Mouse (Mus musculus): ENCODE results near the gene Otulin. TPM values are rescaled to one million over a fixed set of nuclear protein-coding genes. Genes with fewer than 3 reads are reported as not detected.
A peak's percentile ranks its signal among the peaks of the same experiment; 100 is the strongest.

The Otulin gene
- polyA plus RNA-seq, 1 experiment: not detected

DNA sequence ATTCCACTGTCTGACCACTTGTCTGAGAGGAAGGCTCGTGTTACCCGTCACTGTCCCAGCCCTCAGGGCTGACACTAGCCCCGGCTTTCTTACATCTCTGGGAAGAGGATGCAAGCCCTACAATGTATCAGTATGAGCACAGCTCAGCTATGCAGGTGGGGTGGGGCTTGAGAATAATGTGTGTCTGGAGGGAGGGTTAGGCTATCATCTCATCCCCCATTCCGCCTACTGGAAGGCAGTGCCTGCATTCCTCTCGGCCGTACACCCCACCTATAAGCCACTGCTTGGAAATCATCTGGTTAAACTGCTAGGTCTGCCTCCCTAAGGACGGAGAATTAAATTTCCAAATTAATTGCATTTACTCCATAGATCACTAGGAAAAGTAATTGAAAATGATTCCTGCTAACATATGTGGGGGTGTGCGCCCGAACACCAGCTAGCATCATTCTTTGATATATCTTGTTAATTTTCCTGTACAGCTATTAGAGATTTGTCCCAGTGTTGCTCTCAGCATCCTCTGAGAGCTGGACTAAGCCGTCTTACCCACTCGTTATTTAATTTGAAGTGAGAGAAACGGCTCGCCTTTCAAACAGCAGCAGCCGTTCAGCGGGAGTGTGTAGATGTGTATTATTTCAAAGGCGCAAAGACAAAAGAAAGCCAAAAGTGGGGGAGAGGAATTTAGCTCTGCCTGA, 71.9 kb downstream of the Otulin start:
- no peak overlapping the region for H3K4me3 ChIP-seq (ENCODE audit: insufficient read depth, low read depth, low read length)
- peak overlapping the region; percentile 47 for H3K27ac ChIP-seq (ENCODE audit: insufficient read depth, low read depth, low read length)
- 27% methylated on average over 16 of the region's 16 CpGs for WGBS
- TF ChIP-seq POLR2A (IDR thresholded peaks at IDR 0.05; ENCODE audit: insufficient read depth, low read depth, low read length) (no peak), CTCF (IDR thresholded peaks at IDR 0.05; ENCODE audit: insufficient read depth, low read depth, low read length) (no peak)
- H3K4me1 ChIP-seq (ENCODE audit: control insufficient read depth, insufficient read depth, low read length): peaks cover 29% of the 10 kb centered on the region

- Histone ChIP-seq H3K4me3 (ENCODE audit: insufficient read depth, low read depth, low read length) (no peak overlapping the region), H3K27ac (ENCODE audit: insufficient read depth, low read depth, low read length) (no peak overlapping the region), H3K4me1 (ENCODE audit: control insufficient read depth, insufficient read depth, low read length) (peaks cover 38% of the 10 kb centered on the region)
- 82% methylated on average over 5 of the region's 5 CpGs for WGBS
- TF ChIP-seq POLR2A (IDR thresholded peaks at IDR 0.05; ENCODE audit: insufficient read depth, low read depth, low read length) (no peak), CTCF (IDR thresholded peaks at IDR 0.05; ENCODE audit: insufficient read depth, low read depth, low read length) (no peak)
Observed at GRCm38 (mm10) chr15:27553554-27553953, 76.9 kb downstream of the Otulin start.

DNA sequence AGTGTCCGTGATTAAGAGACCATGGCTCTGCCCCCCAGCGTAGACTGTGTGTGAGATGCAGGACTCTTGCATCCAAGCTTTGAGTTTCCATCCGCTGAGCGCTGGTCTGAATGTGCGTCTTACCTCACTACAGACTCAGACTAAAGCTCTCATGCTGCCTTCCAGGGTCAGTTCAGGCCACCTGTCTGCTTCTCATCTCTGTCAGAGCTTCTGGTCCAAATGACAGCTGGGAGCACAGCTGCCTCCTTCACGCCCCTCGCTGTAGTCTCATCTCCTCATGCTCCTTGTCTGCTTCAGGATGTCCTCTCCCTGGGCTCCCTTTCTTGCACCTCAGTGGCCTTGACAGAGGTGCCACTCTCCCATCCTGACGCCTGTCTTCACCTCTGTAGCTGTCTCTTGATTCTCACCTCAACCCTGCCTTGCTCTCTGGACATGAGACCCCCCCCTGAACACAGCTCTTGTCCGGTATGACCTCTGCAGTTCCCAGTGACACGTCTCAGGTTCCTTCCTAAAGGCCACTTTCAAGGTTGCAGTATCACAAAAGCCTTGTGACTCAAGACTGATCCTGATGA, 78.3 kb downstream of the Otulin start:
- Histone ChIP-seq H3K4me3 (ENCODE audit: insufficient read depth, low read depth, low read length) (no peak overlapping the region), H3K4me1 (ENCODE audit: control insufficient read depth, insufficient read depth, low read length) (peaks cover 33% of the 10 kb centered on the region), H3K27ac (ENCODE audit: insufficient read depth, low read depth, low read length) (no peak overlapping the region)
- 91% methylated on average over 10 of the region's 10 CpGs for WGBS
- TF ChIP-seq POLR2A (IDR thresholded peaks at IDR 0.05; ENCODE audit: insufficient read depth, low read depth, low read length): no peak
- TF ChIP-seq CTCF (IDR thresholded peaks at IDR 0.05; ENCODE audit: insufficient read depth, low read depth, low read length): no peak

- peaks cover 33% of the 10 kb centered on the region for H3K4me1 ChIP-seq (ENCODE audit: control insufficient read depth, insufficient read depth, low read length)
- no peak overlapping the region for H3K4me3 ChIP-seq (ENCODE audit: insufficient read depth, low read depth, low read length)
- WGBS: 83% methylated on average over 19 of the region's 19 CpGs
- TF ChIP-seq POLR2A (IDR thresholded peaks at IDR 0.05; ENCODE audit: insufficient read depth, low read depth, low read length) (no peak), CTCF (IDR thresholded peaks at IDR 0.05; ENCODE audit: insufficient read depth, low read depth, low read length) (no peak)
- no peak overlapping the region for H3K27ac ChIP-seq (ENCODE audit: insufficient read depth, low read depth, low read length)
Observed at GRCm38 (mm10) chr15:27551117-27552114, 79.1 kb downstream of the Otulin start.

DNA sequence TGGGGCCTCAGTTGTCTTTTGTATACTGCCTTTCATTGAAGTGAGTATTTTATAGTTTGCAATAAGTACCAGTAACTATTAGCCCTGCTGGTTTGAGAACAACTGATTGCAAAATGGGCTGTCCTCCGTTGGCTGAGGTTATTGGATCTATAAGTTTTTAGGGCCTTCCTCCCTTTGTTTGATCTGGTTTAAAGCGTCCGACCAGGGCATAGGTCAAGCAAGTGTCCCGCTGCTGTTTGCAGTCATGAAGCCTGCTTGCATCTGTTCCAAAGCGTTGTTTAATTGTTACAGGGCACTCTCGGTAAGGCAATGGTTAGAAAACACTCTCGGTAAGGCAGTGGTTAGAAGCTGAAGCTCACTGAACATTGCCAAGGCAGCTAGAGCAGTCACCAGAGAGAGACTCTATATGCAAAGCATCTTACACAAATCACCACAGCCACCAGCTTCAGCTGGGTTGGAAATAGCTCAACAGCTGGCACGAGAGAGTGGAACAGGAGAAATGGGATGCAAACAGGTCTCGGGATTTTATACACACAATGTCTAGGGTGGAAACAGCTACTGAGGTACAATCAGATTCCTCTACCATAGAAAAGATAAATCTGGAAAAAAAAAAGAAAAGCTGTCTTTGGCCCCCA, 80.0 kb downstream of the Otulin start:
- TF ChIP-seq POLR2A (IDR thresholded peaks at IDR 0.05; ENCODE audit: insufficient read depth, low read depth, low read length) (no peak), CTCF (IDR thresholded peaks at IDR 0.05; ENCODE audit: insufficient read depth, low read depth, low read length) (no peak)
- Histone ChIP-seq H3K4me3 (ENCODE audit: insufficient read depth, low read depth, low read length) (no peak overlapping the region), H3K4me1 (ENCODE audit: control insufficient read depth, insufficient read depth, low read length) (peaks cover 33% of the 10 kb centered on the region), H3K27ac (ENCODE audit: insufficient read depth, low read depth, low read length) (no peak overlapping the region)
- 56% methylated on average over 9 of the region's 9 CpGs for WGBS

GRCm38 (mm10) chr15:27549878-27550277, 80.6 kb downstream of the Otulin start:
- WGBS: 35% methylated on average over 7 of the region's 7 CpGs
- TF ChIP-seq POLR2A (IDR thresholded peaks at IDR 0.05; ENCODE audit: insufficient read depth, low read depth, low read length) (no peak), CTCF (IDR thresholded peaks at IDR 0.05; ENCODE audit: insufficient read depth, low read depth, low read length) (no peak)
- H3K27ac ChIP-seq (ENCODE audit: insufficient read depth, low read depth, low read length): no peak overlapping the region
- H3K4me1 ChIP-seq (ENCODE audit: control insufficient read depth, insufficient read depth, low read length): peaks cover 35% of the 10 kb centered on the region
- no peak overlapping the region for H3K4me3 ChIP-seq (ENCODE audit: insufficient read depth, low read depth, low read length)

DNA sequence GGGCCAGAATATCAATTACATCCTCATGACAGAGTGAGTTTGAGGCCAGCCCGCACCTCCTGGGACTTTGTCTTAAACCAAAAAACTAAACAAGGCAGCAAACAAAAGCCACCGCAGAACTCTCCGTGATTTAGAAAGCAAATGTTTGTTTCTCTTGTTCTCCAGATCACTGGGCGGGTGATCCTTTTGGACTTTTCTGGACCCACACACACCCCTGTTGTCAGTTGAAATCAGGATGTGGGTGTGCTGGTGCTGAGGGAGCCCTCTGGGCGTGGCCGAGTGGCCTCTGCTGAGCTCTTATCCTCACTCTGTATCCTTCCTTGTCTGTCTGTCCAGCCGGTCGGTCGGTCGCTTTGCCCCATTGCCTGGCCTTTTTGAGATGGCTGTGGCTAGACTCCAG, 81.4 kb downstream of the Otulin start:
- WGBS: 82% methylated on average over 10 of the region's 10 CpGs
- no peak overlapping the region for H3K27ac ChIP-seq (ENCODE audit: insufficient read depth, low read depth, low read length)
- H3K4me1 ChIP-seq (ENCODE audit: control insufficient read depth, insufficient read depth, low read length): peaks cover 32% of the 10 kb centered on the region
- H3K4me3 ChIP-seq (ENCODE audit: insufficient read depth, low read depth, low read length): no peak overlapping the region
- no peak for TF ChIP-seq CTCF (IDR thresholded peaks at IDR 0.05; ENCODE audit: insufficient read depth, low read depth, low read length)
- TF ChIP-seq POLR2A (IDR thresholded peaks at IDR 0.05; ENCODE audit: insufficient read depth, low read depth, low read length): no peak

DNA sequence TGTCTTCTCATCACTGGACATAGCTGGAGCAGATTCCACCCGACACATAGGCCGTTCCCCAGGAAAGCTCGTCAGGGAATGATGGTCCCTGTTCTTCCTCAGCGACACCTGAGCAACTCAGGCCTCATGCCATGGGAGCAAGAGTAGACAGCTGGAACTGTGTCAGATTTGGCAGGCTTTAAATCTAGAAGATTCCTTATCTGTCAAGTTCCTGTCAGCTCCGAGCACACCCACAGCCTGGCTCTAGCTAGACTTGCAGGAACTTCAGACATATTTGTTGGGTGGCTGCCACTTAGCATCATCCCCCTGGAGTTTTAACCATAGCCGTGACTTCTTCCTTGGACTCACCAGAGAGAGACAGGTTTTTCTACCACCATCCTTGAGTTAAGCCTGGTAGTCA, 82.4 kb downstream of the Otulin start:
- TF ChIP-seq POLR2A (IDR thresholded peaks at IDR 0.05; ENCODE audit: insufficient read depth, low read depth, low read length) (no peak), CTCF (IDR thresholded peaks at IDR 0.05; ENCODE audit: insufficient read depth, low read depth, low read length) (no peak)
- H3K4me3 ChIP-seq (ENCODE audit: insufficient read depth, low read depth, low read length): no peak overlapping the region
- H3K4me1 ChIP-seq (ENCODE audit: control insufficient read depth, insufficient read depth, low read length): peaks cover 32% of the 10 kb centered on the region
- H3K27ac ChIP-seq (ENCODE audit: insufficient read depth, low read depth, low read length): no peak overlapping the region
- WGBS: 89% methylated on average over 6 of the region's 6 CpGs
